Mouse (Mus musculus): ENCODE results near the gene Ap1b1. TPM values are rescaled to one million over a fixed set of nuclear protein-coding genes. Genes with fewer than 3 reads are reported as not detected.

The Ap1b1 gene
- total and polyA plus RNA-seq, 3 experiments = 38.6 to 57.8 (median 44.2) TPM

DNA sequence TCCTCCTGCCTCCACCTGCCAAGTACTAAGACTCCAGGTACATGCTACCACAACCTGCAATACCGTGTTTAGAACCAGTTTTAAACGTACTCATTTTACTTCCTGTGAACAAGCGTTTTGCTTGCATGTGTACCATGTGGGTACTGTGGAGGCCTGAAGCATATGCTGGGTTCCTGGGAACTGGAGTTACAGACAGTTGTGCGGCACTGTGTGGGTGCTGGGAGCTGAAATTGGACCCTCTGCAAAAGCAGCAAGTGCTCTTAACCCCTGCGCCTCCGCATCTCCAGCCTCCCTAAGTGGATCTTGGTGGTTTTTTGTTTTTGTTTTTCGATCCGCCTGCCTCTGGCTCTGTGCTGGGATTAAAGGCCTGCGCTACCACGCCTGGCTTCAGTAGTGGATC, 65.0 kb downstream of the Ap1b1 start:
- no peak for DNase-seq (ENCODE audit: extremely low read depth)
- Histone ChIP-seq H3K79me2 (replicated peaks; ENCODE audit: control insufficient read depth, extremely low read depth, insufficient read depth, poor library complexity, severe bottlenecking) (no peaks in the 10 kb centered on the region), H3K4me1 (ENCODE audit: control insufficient read depth in 1 of 2, insufficient read depth in 2 of 2) (peaks cover 8 to 29% of the 10 kb centered on the region in 2 experiments), H3K36me3 (replicated peaks in 1 of 2; ENCODE audit: control insufficient read depth in 1 of 2, insufficient read depth in 1 of 2, low read length in 1 of 2) (no peaks in the 10 kb centered on the region), H3K4me3 (replicated peaks in 1 of 3; ENCODE audit: low read depth in 2 of 3, low read length in 2 of 3, poor library complexity in 1 of 3) (no peak overlapping the region), H3K4me2 (ENCODE audit: insufficient read depth, low read depth, poor library complexity, severe bottlenecking) (no peak overlapping the region), H3K27ac (ENCODE audit: insufficient read depth, low read depth) (no peak overlapping the region), H3K9ac (ENCODE audit: insufficient read depth, low read depth) (no peak overlapping the region), H3K27me3 (replicated peaks) (no peaks in the 10 kb centered on the region), H3K9me3 (replicated peaks; ENCODE audit: low read length) (no peaks in the 10 kb centered on the region)
- TF ChIP-seq POLR2AphosphoS2 (IDR thresholded peaks at IDR 0.05; ENCODE audit: low read depth, low read length) (no peak), JUND (conservative IDR thresholded peaks at IDR 0.05; ENCODE audit: low read depth, low read length) (no peak), ZC3H11A (IDR thresholded peaks at IDR 0.05; ENCODE audit: low read depth, low read length) (no peak), MAFK (IDR thresholded peaks at IDR 0.05; ENCODE audit: insufficient replicate concordance, low read length) (no peak), RAD21 (IDR thresholded peaks at IDR 0.05; ENCODE audit: low read depth, low read length) (no peak), POLR2A (IDR thresholded peaks at IDR 0.05; ENCODE audit: low read depth, low read length) (no peak), JUN (IDR thresholded peaks at IDR 0.05; ENCODE audit: insufficient read depth, low read depth, low read length) (no peak), MEF2A (IDR thresholded peaks at IDR 0.05; ENCODE audit: borderline replicate concordance, low read depth, low read length) (no peak), ETS1 (conservative IDR thresholded peaks at IDR 0.05; ENCODE audit: low read depth, low read length) (no peak)
- dilution Hi-C loops (cut with MboI; ENCODE audit: extremely low pct_ligation_motif_present, extremely low pct_unique_long_range_greater_than_20kb, low sequenced_read_pairs) = no loop called here
- in situ Hi-C loops (cut with MboI; ENCODE audit: low pct_ligation_motif_present, low pct_unique_long_range_greater_than_20kb, low sequenced_read_pairs) = no loop called here

DNA sequence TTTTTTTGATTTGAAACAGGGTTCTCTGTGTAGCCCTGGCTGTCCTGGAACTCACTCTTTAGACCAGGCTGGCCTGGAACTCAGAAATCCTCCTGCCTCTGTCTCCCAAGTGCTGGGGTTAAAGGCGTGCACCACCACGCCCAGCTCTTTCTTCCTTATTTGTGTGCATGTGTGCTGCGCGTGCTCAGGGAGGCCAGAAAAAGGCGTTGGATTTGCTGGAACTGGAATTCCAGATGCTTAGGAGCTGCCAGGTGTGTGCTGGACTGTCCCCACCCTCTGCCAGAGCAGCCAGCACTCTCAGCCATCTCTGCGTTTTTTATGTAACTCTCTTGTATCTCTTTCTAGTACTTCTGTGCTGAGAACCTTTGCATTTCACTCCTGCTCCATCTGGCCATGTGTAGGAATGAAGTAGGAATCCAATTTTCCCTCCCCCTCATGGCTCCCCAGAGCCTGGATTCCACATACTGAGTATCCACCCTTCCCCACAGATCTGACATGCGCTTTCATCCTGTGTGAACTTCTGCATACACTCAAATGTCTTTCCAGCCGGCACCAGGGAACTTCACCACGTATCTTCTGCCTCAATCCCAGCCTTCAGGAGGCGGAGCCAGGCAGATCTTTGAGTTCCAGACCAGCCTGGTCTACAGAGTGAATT, 65.7 kb downstream of the Ap1b1 start:
- Histone ChIP-seq H3K27ac (ENCODE audit: insufficient read depth, low read depth) (no peak overlapping the region), H3K36me3 (replicated peaks in 1 of 2; ENCODE audit: control insufficient read depth in 1 of 2, insufficient read depth in 1 of 2, low read length in 1 of 2) (no peaks in the 10 kb centered on the region), H3K9ac (ENCODE audit: insufficient read depth, low read depth) (no peak overlapping the region), H3K4me1 (ENCODE audit: control insufficient read depth in 1 of 2, insufficient read depth in 2 of 2) (peaks cover 11 to 36% of the 10 kb centered on the region in 2 experiments), H3K4me2 (ENCODE audit: insufficient read depth, low read depth, poor library complexity, severe bottlenecking) (no peak overlapping the region), H3K9me3 (replicated peaks; ENCODE audit: low read length) (no peaks in the 10 kb centered on the region), H3K79me2 (replicated peaks; ENCODE audit: control insufficient read depth, extremely low read depth, insufficient read depth, poor library complexity, severe bottlenecking) (no peaks in the 10 kb centered on the region), H3K4me3 (replicated peaks in 1 of 3; ENCODE audit: low read depth in 2 of 3, low read length in 2 of 3, poor library complexity in 1 of 3) (no peak overlapping the region), H3K27me3 (replicated peaks) (no peaks in the 10 kb centered on the region)
- no peak for DNase-seq (ENCODE audit: extremely low read depth)
- dilution Hi-C loops (cut with MboI; ENCODE audit: extremely low pct_ligation_motif_present, extremely low pct_unique_long_range_greater_than_20kb, low sequenced_read_pairs) = no loop called here
- TF ChIP-seq JUN (IDR thresholded peaks at IDR 0.05; ENCODE audit: insufficient read depth, low read depth, low read length) (no peak), E2F4 (IDR thresholded peaks at IDR 0.05; ENCODE audit: insufficient replicate concordance, low read depth, low read length) (no peak), ZC3H11A (IDR thresholded peaks at IDR 0.05; ENCODE audit: low read depth, low read length) (no peak), ZKSCAN1 (IDR thresholded peaks at IDR 0.05; ENCODE audit: borderline replicate concordance, low read depth, low read length) (no peak), NELFE (IDR thresholded peaks at IDR 0.05; ENCODE audit: low read depth, low read length) (no peak), KAT2A (IDR thresholded peaks at IDR 0.05; ENCODE audit: insufficient replicate concordance, low read length) (no peak), TCF12 (IDR thresholded peaks at IDR 0.05; ENCODE audit: low read depth, low read length) (no peak), SMC3 (IDR thresholded peaks at IDR 0.05; ENCODE audit: low read depth, low read length) (no peak), POLR2A (IDR thresholded peaks at IDR 0.05; ENCODE audit: low read depth, low read length) (no peak), IRF4 (IDR thresholded peaks at IDR 0.05; ENCODE audit: low read depth, low read length) (no peak), ZMIZ1 (IDR thresholded peaks at IDR 0.05; ENCODE audit: low read depth, low read length) (no peak), RCOR1 (conservative IDR thresholded peaks at IDR 0.05; ENCODE audit: low read depth, low read length) (no peak), POLR2AphosphoS2 (IDR thresholded peaks at IDR 0.05; ENCODE audit: low read depth, low read length) (no peak), NRF1 (IDR thresholded peaks at IDR 0.05; ENCODE audit: low read depth, low read length) (no peak), HCFC1 (IDR thresholded peaks at IDR 0.05; ENCODE audit: low read depth, low read length) (no peak)
- in situ Hi-C loops (cut with MboI; ENCODE audit: low pct_ligation_motif_present, low pct_unique_long_range_greater_than_20kb, low sequenced_read_pairs) = no loop called here

Data from CH12.LX (cell line).